Mouse (Mus musculus): ENCODE measurements around the gene Fanci. TPM values are rescaled to one million over a fixed set of nuclear protein-coding genes. Genes with fewer than 3 reads are reported as not detected.

The Fanci gene
- polyA plus RNA-seq, 1 experiment from 2014 or later = 6.3 TPM

- no peak overlapping the region for H3K9ac ChIP-seq
- no peaks in the 10 kb centered on the region for H3K36me3 ChIP-seq
- no peak overlapping the region for H3K27ac ChIP-seq (replicated peaks)
- H3K27me3 ChIP-seq = no peaks in the 10 kb centered on the region
- no peaks in the 10 kb centered on the region for H3K9me3 ChIP-seq (replicated peaks)
- 46% methylated on average over 7 of the region's 7 CpGs for WGBS
- H3K4me2 ChIP-seq (replicated peaks) = no peak overlapping the region
- 0 out of 2 replicates have a peak, but pooled peaks cover 5% of the 10 kb centered on the region for H3K4me1 ChIP-seq
- ATAC-seq (ENCODE audit: insufficient number of reproducible peaks, low FRiP score, low TSS enrichment, low read depth) = no peak
- H3K4me3 ChIP-seq (replicated peaks) = no peak overlapping the region
Observed at GRCm38 (mm10) chr7:79388671-79389206, 3.0 kb upstream of the Fanci start.

DNA sequence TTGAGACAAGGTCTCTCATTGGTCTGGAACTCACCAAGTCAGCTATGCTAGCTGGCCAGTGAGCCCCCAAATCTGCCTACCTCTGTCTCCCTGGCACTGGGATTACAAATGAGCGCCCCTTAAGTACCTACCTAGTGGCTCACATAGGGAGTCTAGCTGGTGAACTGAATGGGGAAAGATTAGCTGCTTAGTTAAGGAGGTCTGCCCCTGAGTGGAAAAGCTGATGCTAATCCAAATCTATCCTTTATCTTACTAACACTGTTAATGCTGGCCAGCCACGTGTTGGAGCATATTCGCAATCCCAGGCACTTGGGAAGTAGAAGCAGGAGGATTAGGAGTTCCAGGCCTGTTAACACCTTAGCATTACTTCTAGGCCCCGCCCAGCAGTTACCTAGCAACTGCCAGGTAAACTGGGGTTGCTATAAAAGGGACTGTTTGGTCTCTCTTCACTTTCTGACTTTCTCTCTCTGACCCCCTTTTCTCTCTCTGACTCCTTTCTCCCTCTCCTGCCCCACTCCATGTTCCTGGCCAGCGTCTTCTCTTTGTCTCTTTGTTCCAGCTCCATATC, 1.5 kb upstream of the Fanci start:
- H3K4me3 ChIP-seq (replicated peaks) = no peak overlapping the region
- ATAC-seq (ENCODE audit: insufficient number of reproducible peaks, low FRiP score, low TSS enrichment, low read depth) = no peak
- no peak overlapping the region for H3K27ac ChIP-seq (replicated peaks)

DNA sequence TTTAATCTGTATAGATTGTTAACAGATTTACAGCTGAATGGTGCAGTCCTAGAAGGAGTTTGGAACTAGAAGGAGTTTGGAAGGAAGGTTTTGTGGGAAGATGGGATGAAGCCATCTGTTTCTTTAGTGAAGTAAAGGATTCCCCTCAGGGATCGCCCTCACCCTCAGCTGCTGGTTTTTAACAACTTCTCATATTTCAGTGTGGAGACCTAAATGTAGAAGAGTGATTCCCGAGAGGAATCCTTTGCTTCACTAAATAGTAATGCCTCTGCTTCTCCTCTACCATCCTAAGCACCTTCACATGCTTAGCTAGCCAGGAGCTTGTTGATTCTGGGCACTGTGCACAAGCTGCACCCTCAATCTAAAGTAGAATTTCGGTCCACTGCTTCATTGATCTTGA, 258 bp upstream of the Fanci start:
- peak overlapping the region; percentile 62 for H3K4me3 ChIP-seq (replicated peaks)
- peak overlapping the region; percentile 37 for H3K9ac ChIP-seq
- peak overlapping the region; percentile 92 for H3K27ac ChIP-seq (replicated peaks)
- H3K4me1 ChIP-seq = 0 out of 2 replicates have a peak, but pooled peaks cover 5% of the 10 kb centered on the region
- no peaks in the 10 kb centered on the region for H3K36me3 ChIP-seq
- peak overlapping the region; percentile 94 for H3K4me2 ChIP-seq (replicated peaks)
- no peaks in the 10 kb centered on the region for H3K9me3 ChIP-seq (replicated peaks)
- 0% methylated on average over 3 of the region's 3 CpGs for WGBS
- H3K27me3 ChIP-seq = no peaks in the 10 kb centered on the region
- no peak for ATAC-seq (ENCODE audit: insufficient number of reproducible peaks, low FRiP score, low TSS enrichment, low read depth)

More for the DNA sequence above, 1.5 kb upstream of the Fanci start:
- no peaks in the 10 kb centered on the region for H3K36me3 ChIP-seq
- H3K9me3 ChIP-seq (replicated peaks) = no peaks in the 10 kb centered on the region
- H3K27me3 ChIP-seq = no peaks in the 10 kb centered on the region
- 0 out of 2 replicates have a peak, but pooled peaks cover 5% of the 10 kb centered on the region for H3K4me1 ChIP-seq
- no peak overlapping the region for H3K4me2 ChIP-seq (replicated peaks)
- WGBS = 67% methylated on average over 5 of the region's 5 CpGs
- H3K9ac ChIP-seq = no peak overlapping the region

DNA sequence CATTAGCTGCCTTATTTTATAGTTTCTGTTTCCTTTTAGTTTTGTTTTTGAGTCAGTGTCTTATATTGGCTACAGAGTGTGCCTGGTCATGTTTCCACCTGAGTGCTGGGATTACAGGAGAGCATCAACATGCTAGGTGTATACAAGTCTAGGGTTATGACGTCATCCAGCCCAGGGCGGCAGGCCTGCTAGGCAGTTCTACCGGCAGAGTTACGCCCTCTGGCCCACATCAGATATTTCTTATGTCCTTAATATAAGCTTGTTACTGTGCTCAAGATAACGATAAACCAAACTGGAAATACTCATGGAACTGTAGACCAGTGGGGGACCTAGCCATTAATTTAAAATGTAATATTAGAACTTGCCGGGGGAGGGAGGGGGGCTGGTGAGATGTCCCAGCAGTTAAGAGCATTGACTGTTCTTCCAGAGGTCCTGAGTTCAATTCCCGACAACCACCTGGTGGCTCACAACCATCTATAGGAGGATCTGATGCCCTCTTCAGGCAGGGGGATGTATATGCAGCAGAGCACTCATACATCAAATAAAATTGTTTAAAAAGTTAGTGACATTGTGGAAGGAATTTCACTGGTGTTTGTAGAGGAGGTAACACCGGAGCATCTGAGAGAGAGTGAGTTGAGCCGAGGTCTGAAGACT, 1.3 kb downstream of the Fanci start:
- ATAC-seq (ENCODE audit: insufficient number of reproducible peaks, low FRiP score, low TSS enrichment, low read depth) = no peak
- 51% methylated on average over 9 of the region's 9 CpGs for WGBS
- Histone ChIP-seq H3K9ac (no peak overlapping the region), H3K4me2 (replicated peaks) (peak overlapping the region; percentile 94), H3K27me3 (no peaks in the 10 kb centered on the region), H3K4me3 (replicated peaks) (peak overlapping the region; percentile 62), H3K4me1 (0 out of 2 replicates have a peak, but pooled peaks cover 5% of the 10 kb centered on the region), H3K9me3 (replicated peaks) (no peaks in the 10 kb centered on the region), H3K27ac (replicated peaks) (no peak overlapping the region), H3K36me3 (no peaks in the 10 kb centered on the region)

- no peak for ATAC-seq (ENCODE audit: insufficient number of reproducible peaks, low FRiP score, low TSS enrichment, low read depth)
- H3K9me3 ChIP-seq (replicated peaks) = no peaks in the 10 kb centered on the region
- WGBS = 95% methylated on average over 7 of the region's 7 CpGs
- no peak overlapping the region for H3K9ac ChIP-seq
- H3K4me2 ChIP-seq (replicated peaks) = no peak overlapping the region
- no peaks in the 10 kb centered on the region for H3K36me3 ChIP-seq
- no peak overlapping the region for H3K27ac ChIP-seq (replicated peaks)
- H3K4me1 ChIP-seq = 0 out of 2 replicates have a peak, but pooled peaks cover 5% of the 10 kb centered on the region
- no peak overlapping the region for H3K4me3 ChIP-seq (replicated peaks)
- no peaks in the 10 kb centered on the region for H3K27me3 ChIP-seq
Observed at GRCm38 (mm10) chr7:79393924-79394323, 2.2 kb downstream of the Fanci start.

- ATAC-seq (ENCODE audit: insufficient number of reproducible peaks, low FRiP score, low TSS enrichment, low read depth) = no peak
- H3K9me3 ChIP-seq (replicated peaks) = no peaks in the 10 kb centered on the region
- no peak overlapping the region for H3K4me3 ChIP-seq (replicated peaks)
- no peak overlapping the region for H3K27ac ChIP-seq (replicated peaks)
- no peak overlapping the region for H3K4me2 ChIP-seq (replicated peaks)
- H3K36me3 ChIP-seq = no peaks in the 10 kb centered on the region
- no peaks in the 10 kb centered on the region for H3K27me3 ChIP-seq
- no peak overlapping the region for H3K9ac ChIP-seq
- H3K4me1 ChIP-seq = 0 out of 2 replicates have a peak, but pooled peaks cover 5% of the 10 kb centered on the region
- 71% methylated on average over 7 of the region's 7 CpGs for WGBS
Observed at GRCm38 (mm10) chr7:79394666-79395065, 2.9 kb downstream of the Fanci start.

GRCm38 (mm10) chr7:79395186-79395585, 3.5 kb downstream of the Fanci start:
- Histone ChIP-seq H3K4me1 (0 out of 2 replicates have a peak, but pooled peaks cover 5% of the 10 kb centered on the region), H3K9me3 (replicated peaks) (no peaks in the 10 kb centered on the region), H3K9ac (no peak overlapping the region), H3K36me3 (no peaks in the 10 kb centered on the region), H3K27ac (replicated peaks) (no peak overlapping the region), H3K27me3 (no peaks in the 10 kb centered on the region), H3K4me2 (replicated peaks) (no peak overlapping the region), H3K4me3 (replicated peaks) (no peak overlapping the region)
- no peak for ATAC-seq (ENCODE audit: insufficient number of reproducible peaks, low FRiP score, low TSS enrichment, low read depth)
- 83% methylated on average over 7 of the region's 7 CpGs for WGBS

DNA sequence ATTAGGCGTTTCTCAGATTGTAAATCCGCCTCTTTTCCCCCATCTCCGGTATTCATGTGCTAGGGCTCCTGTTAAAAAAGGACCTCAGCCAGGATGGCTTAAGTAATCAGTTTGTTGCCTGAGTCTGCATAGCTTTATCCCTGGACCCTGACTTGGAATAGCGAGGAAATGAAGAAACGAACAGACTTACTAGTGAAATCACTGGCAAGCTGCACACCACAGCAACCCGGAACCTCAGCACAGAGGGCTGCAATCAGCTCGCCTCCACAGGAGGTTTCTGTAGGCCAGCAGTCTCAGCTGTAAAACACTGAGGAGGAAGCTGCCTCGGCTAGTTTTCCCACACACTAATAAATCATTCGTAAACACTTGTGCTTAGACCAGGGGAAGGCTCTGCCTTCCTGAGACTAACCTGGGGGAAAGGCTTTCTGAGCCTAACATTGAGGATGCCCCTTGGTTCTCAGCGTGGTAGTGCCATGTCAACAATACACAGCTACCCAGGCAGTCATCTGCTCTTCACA, 5.8 kb downstream of the Fanci start:
- Histone ChIP-seq H3K4me1 (0 out of 2 replicates have a peak, but pooled peaks cover 3% of the 10 kb centered on the region), H3K9me3 (replicated peaks) (no peaks in the 10 kb centered on the region), H3K36me3 (no peaks in the 10 kb centered on the region), H3K9ac (no peak overlapping the region), H3K27ac (replicated peaks) (no peak overlapping the region), H3K27me3 (no peaks in the 10 kb centered on the region), H3K4me3 (replicated peaks) (no peak overlapping the region), H3K4me2 (replicated peaks) (no peak overlapping the region)
- ATAC-seq (ENCODE audit: insufficient number of reproducible peaks, low FRiP score, low TSS enrichment, low read depth) = no peak
- WGBS = 86% methylated on average over 10 of the region's 10 CpGs

DNA sequence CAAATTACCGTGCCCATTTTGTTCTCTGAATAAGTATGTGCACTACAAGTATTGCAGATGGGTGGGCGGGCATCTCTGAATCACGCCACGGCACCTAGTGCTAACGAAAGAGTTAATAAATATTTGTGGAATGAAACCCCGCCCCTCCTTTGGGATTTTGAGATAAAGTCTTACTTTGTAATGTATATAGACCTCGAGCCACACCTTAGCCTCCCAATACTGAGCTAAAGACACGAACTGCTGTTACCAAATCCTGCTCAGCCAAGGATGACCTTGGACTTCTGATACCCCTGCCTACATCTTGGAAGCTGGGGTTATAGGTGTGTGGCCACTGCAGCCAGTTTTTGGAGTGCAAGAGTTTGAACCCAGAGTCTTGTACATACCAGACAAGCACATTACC, 6.7 kb downstream of the Fanci start:
- Histone ChIP-seq H3K27me3 (no peaks in the 10 kb centered on the region), H3K36me3 (no peaks in the 10 kb centered on the region), H3K4me1 (no peaks in the 10 kb centered on the region), H3K9me3 (replicated peaks) (no peaks in the 10 kb centered on the region), H3K4me2 (replicated peaks) (no peak overlapping the region), H3K27ac (replicated peaks) (no peak overlapping the region), H3K9ac (no peak overlapping the region), H3K4me3 (replicated peaks) (no peak overlapping the region)
- WGBS = 73% methylated on average over 8 of the region's 8 CpGs
- no peak for ATAC-seq (ENCODE audit: insufficient number of reproducible peaks, low FRiP score, low TSS enrichment, low read depth)

DNA sequence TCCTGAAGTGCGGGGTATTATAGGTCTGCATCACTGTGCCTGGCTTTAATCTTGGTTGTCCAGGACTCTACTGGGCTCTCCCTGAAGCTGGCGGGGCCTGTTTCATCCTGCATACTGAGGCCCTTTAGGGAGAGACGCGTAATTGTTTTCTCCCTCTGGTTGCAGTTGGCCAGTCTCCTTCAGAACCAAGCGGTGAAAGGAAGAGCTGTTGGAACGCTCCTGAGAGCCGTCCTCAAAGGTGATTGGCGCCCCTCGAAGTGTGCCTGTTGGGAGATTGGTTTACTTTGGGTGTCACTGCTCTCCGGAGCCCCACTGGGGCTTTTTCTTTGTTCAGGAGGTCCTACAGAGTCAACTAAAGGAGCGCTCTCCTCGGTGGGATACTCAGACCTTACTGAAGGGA, 7.2 kb downstream of the Fanci start:
- Histone ChIP-seq H3K36me3 (no peaks in the 10 kb centered on the region), H3K27me3 (no peaks in the 10 kb centered on the region), H3K9me3 (replicated peaks) (no peaks in the 10 kb centered on the region), H3K27ac (replicated peaks) (no peak overlapping the region), H3K4me1 (no peaks in the 10 kb centered on the region), H3K4me2 (replicated peaks) (no peak overlapping the region), H3K4me3 (replicated peaks) (no peak overlapping the region), H3K9ac (no peak overlapping the region)
- no peak for ATAC-seq (ENCODE audit: insufficient number of reproducible peaks, low FRiP score, low TSS enrichment, low read depth)
- 73% methylated on average over 12 of the region's 12 CpGs for WGBS

DNA sequence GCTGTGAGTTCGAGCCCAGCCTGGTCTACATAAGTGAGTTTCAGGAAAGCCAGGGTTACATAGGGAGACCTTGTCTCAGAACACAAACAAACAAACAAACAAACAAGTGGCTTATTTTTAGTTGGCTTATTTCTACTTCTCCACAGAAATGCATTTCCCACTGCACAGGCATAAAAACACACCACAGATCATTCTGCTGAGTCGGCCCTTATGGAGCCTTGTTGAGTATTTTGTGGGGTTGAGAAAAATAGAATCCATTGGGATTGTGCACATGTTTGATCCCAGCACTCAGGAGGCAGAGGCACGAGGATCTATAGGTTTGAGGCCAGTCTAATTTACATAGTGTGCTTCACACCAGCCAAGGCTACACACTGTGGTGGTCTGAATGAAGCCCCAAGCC, 8.6 kb downstream of the Fanci start:
- no peaks in the 10 kb centered on the region for H3K27me3 ChIP-seq
- no peak overlapping the region for H3K4me2 ChIP-seq (replicated peaks)
- no peaks in the 10 kb centered on the region for H3K4me1 ChIP-seq
- no peaks in the 10 kb centered on the region for H3K9me3 ChIP-seq (replicated peaks)
- 75% methylated on average over 3 of the region's 3 CpGs for WGBS
- no peak overlapping the region for H3K4me3 ChIP-seq (replicated peaks)
- ATAC-seq (ENCODE audit: insufficient number of reproducible peaks, low FRiP score, low TSS enrichment, low read depth) = no peak
- H3K27ac ChIP-seq (replicated peaks) = no peak overlapping the region
- H3K36me3 ChIP-seq = no peaks in the 10 kb centered on the region
- H3K9ac ChIP-seq = no peak overlapping the region

Data from embryonic facial prominence, embryonic 15.5 days (tissue).